Mouse (Mus musculus) heart, embryonic 12.5 days (tissue): ENCODE measurements around the gene Uqcrfs1. TPM values are rescaled to one million over a fixed set of nuclear protein-coding genes. Genes with fewer than 3 reads are reported as not detected.

Source experiments
- ATAC-seq: fragments of 200-750 bp; cut with Nextera tagmentation; 2 replicates; pipeline ENCODE4 v1.8.0; 2017; ENCODE audit warnings: moderate TSS enrichment, moderate library complexity; ENCODE audit not compliant: insufficient number of reproducible peaks, low FRiP score
- H3K27ac ChIP-seq: fragments of 300-500 bp; sonication (generic); 2 replicates; pipeline ENCODE4 v1.5.1; 2016; ENCODE audit warnings: mild to moderate bottlenecking, moderate library complexity; ENCODE audit not compliant: poor library complexity, severe bottlenecking
- H3K27me3 ChIP-seq: fragments of 300-500 bp; sonication (generic); replicated peaks from 2 replicates; pipeline ENCODE4 v1.6.1; 2016; ENCODE audit warnings: mild to moderate bottlenecking, moderate library complexity
- H3K36me3 ChIP-seq: fragments of 300-500 bp; sonication (generic); 2 replicates; pipeline ENCODE4 v1.6.1; 2016; ENCODE audit warnings: mild to moderate bottlenecking, moderate library complexity
- H3K4me1 ChIP-seq: fragments of 300-500 bp; sonication (generic); replicated peaks from 2 replicates; pipeline ENCODE4 v1.6.1; 2016; ENCODE audit warnings: mild to moderate bottlenecking
- H3K4me2 ChIP-seq: fragments of 300-500 bp; sonication (generic); 2 replicates; pipeline ENCODE4 v1.6.1; 2016; ENCODE audit warnings: mild to moderate bottlenecking, moderate library complexity
- H3K4me3 ChIP-seq: fragments of 300-500 bp; sonication (generic); 2 replicates; pipeline ENCODE4 v1.5.1; 2016; ENCODE audit warnings: mild to moderate bottlenecking
- H3K9ac ChIP-seq: fragments of 300-500 bp; sonication (generic); 2 replicates; pipeline ENCODE4 v1.6.1; 2016; ENCODE audit warnings: mild to moderate bottlenecking, moderate library complexity
- H3K9me3 ChIP-seq: fragments of 300-500 bp; sonication (generic); replicated peaks from 2 replicates; pipeline ENCODE4 v1.6.1; 2016; ENCODE audit warnings: mild to moderate bottlenecking, moderate library complexity
- WGBS: fragments of 180-500 bp; shearing (Covaris S2); methylation state at CpG from one replicate; pipeline ENCODE4 v1.1.7; 2016; 5-methylcytosine and 5-hydroxymethylcytosine counted together
- polyA plus RNA-seq: library from polyadenylated mRNA; unstranded; fragments of >200 nt; fragmentation: Nextera tagmentation; extraction: Ambion mirVana; gene quantifications from 2 replicates; pipeline ENCODE4 v1.2.1, GENCODE M21; 2016

The Uqcrfs1 gene
- polyA plus RNA-seq, result 501 and 526 TPM in 2 replicates

- Histone ChIP-seq H3K9me3 (no peaks in the 10 kb centered on the region), H3K9ac (peak within 1 kb of the TSS; percentile 100), H3K4me1 (peaks cover 13% of the 10 kb centered on the region), H3K36me3 (peaks cover 7% of the 10 kb centered on the region), H3K27ac (peak within 1 kb of the TSS; percentile 92), H3K4me3 (peak within 1 kb of the TSS; percentile 99), H3K27me3 (no peaks in the 10 kb centered on the region), H3K4me2 (peak within 1 kb of the TSS; percentile 71)
- ATAC-seq, result peak; percentile 99
- under 1% methylated on average over 82 of the region's 82 CpGs for WGBS
These were observed at the start of gene Uqcrfs1 for GRCm38 (mm10) chr13:30544856-30545604. Gene Uqcrfs1, minus strand, starts transcription at chr13:30545362.

GRCm38 (mm10) chr13:30585786-30586185, 40.6 kb upstream of the Uqcrfs1 start:
- ATAC-seq, result no peak
- H3K4me2 ChIP-seq, result no peak overlapping the region
- no peaks in the 10 kb centered on the region for H3K9me3 ChIP-seq
- H3K4me1 ChIP-seq, result no peaks in the 10 kb centered on the region
- H3K27ac ChIP-seq, result no peak overlapping the region
- H3K4me3 ChIP-seq, result no peak overlapping the region
- H3K36me3 ChIP-seq, result no peaks in the 10 kb centered on the region
- no peaks in the 10 kb centered on the region for H3K27me3 ChIP-seq
- 87% methylated on average over 3 of the region's 3 CpGs for WGBS
- H3K9ac ChIP-seq, result no peak overlapping the region

GRCm38 (mm10) chr13:30582541-30582940, 37.4 kb upstream of the Uqcrfs1 start:
- WGBS, result 77% methylated on average over 2 of the region's 2 CpGs
- ATAC-seq, result no peak
- no peaks in the 10 kb centered on the region for H3K27me3 ChIP-seq
- no peaks in the 10 kb centered on the region for H3K9me3 ChIP-seq
- H3K27ac ChIP-seq, result no peak overlapping the region
- no peak overlapping the region for H3K4me2 ChIP-seq
- no peaks in the 10 kb centered on the region for H3K4me1 ChIP-seq
- no peaks in the 10 kb centered on the region for H3K36me3 ChIP-seq
- H3K9ac ChIP-seq, result no peak overlapping the region
- no peak overlapping the region for H3K4me3 ChIP-seq

GRCm38 (mm10) chr13:30578806-30579205, 33.6 kb upstream of the Uqcrfs1 start:
- Histone ChIP-seq H3K9me3 (no peaks in the 10 kb centered on the region), H3K27ac (no peak overlapping the region), H3K36me3 (no peaks in the 10 kb centered on the region), H3K4me2 (no peak overlapping the region), H3K9ac (no peak overlapping the region), H3K4me1 (no peaks in the 10 kb centered on the region), H3K27me3 (no peaks in the 10 kb centered on the region), H3K4me3 (no peak overlapping the region)
- WGBS, result 53% methylated on average over 2 of the region's 2 CpGs
- no peak for ATAC-seq

- no peaks in the 10 kb centered on the region for H3K27me3 ChIP-seq
- H3K9ac ChIP-seq, result no peak overlapping the region
- no peak for ATAC-seq
- no peaks in the 10 kb centered on the region for H3K4me1 ChIP-seq
- H3K9me3 ChIP-seq, result no peaks in the 10 kb centered on the region
- 57% methylated on average over 2 of the region's 2 CpGs for WGBS
- no peak overlapping the region for H3K4me2 ChIP-seq
- H3K36me3 ChIP-seq, result no peaks in the 10 kb centered on the region
- H3K4me3 ChIP-seq, result no peak overlapping the region
- H3K27ac ChIP-seq, result no peak overlapping the region
These were observed 31.7 kb upstream of the Uqcrfs1 start for GRCm38 (mm10) chr13:30576819-30577218.

GRCm38 (mm10) chr13:30572971-30573370, 27.8 kb upstream of the Uqcrfs1 start:
- Histone ChIP-seq H3K4me3 (no peak overlapping the region), H3K27me3 (no peaks in the 10 kb centered on the region), H3K36me3 (no peaks in the 10 kb centered on the region), H3K9me3 (no peaks in the 10 kb centered on the region), H3K27ac (no peak overlapping the region), H3K4me2 (no peak overlapping the region), H3K9ac (no peak overlapping the region), H3K4me1 (no peaks in the 10 kb centered on the region)
- 72% methylated on average over 4 of the region's 4 CpGs for WGBS
- ATAC-seq, result no peak

GRCm38 (mm10) chr13:30570182-30570581, 25.0 kb upstream of the Uqcrfs1 start:
- H3K36me3 ChIP-seq, result no peaks in the 10 kb centered on the region

GRCm38 (mm10) chr13:30567571-30567970, 22.4 kb upstream of the Uqcrfs1 start:
- H3K27me3 ChIP-seq, result 0 out of 2 replicates have a peak, but pooled peaks cover 4% of the 10 kb centered on the region
- H3K36me3 ChIP-seq, result no peaks in the 10 kb centered on the region
- H3K4me3 ChIP-seq, result no peak overlapping the region
- H3K27ac ChIP-seq, result no peak overlapping the region
- ATAC-seq, result no peak
- H3K9me3 ChIP-seq, result no peaks in the 10 kb centered on the region
- H3K9ac ChIP-seq, result no peak overlapping the region
- no peaks in the 10 kb centered on the region for H3K4me1 ChIP-seq
- H3K4me2 ChIP-seq, result no peak overlapping the region
- 81% methylated on average over 7 of the region's 7 CpGs for WGBS

More at GRCm38 (mm10) chr13:30570182-30570581, 25.0 kb upstream of the Uqcrfs1 start:
- no peaks in the 10 kb centered on the region for H3K4me1 ChIP-seq
- ATAC-seq, result no peak
- H3K4me2 ChIP-seq, result no peak overlapping the region
- 75% methylated on average over 1 of the region's 1 CpGs for WGBS
- no peak overlapping the region for H3K4me3 ChIP-seq
- no peak overlapping the region for H3K9ac ChIP-seq
- H3K27me3 ChIP-seq, result 0 out of 2 replicates have a peak, but pooled peaks cover 4% of the 10 kb centered on the region
- H3K9me3 ChIP-seq, result no peaks in the 10 kb centered on the region
- H3K27ac ChIP-seq, result no peak overlapping the region

- no peaks in the 10 kb centered on the region for H3K4me1 ChIP-seq
- no peak overlapping the region for H3K4me2 ChIP-seq
- H3K27ac ChIP-seq, result no peak overlapping the region
- no peak overlapping the region for H3K9ac ChIP-seq
- 0 out of 2 replicates have a peak, but pooled peaks cover 4% of the 10 kb centered on the region for H3K27me3 ChIP-seq
- ATAC-seq, result no peak
- WGBS, result 48% methylated on average over 8 of the region's 8 CpGs
- H3K9me3 ChIP-seq, result no peaks in the 10 kb centered on the region
- no peak overlapping the region for H3K4me3 ChIP-seq
- H3K36me3 ChIP-seq, result no peaks in the 10 kb centered on the region
These were observed 21.6 kb upstream of the Uqcrfs1 start for GRCm38 (mm10) chr13:30566767-30567166.

- no peak for ATAC-seq
- H3K4me3 ChIP-seq, result no peak overlapping the region
- WGBS, result 68% methylated on average over 1 of the region's 1 CpGs
These were observed 15.4 kb upstream of the Uqcrfs1 start for GRCm38 (mm10) chr13:30560603-30561002.

GRCm38 (mm10) chr13:30560052-30560451, 14.9 kb upstream of the Uqcrfs1 start:
- H3K4me3 ChIP-seq, result no peak overlapping the region
- 0 out of 2 replicates have a peak, but pooled peaks cover 2% of the 10 kb centered on the region for H3K27me3 ChIP-seq
- H3K36me3 ChIP-seq, result no peaks in the 10 kb centered on the region
- 81% methylated on average over 5 of the region's 5 CpGs for WGBS
- no peak overlapping the region for H3K4me2 ChIP-seq
- H3K9me3 ChIP-seq, result no peaks in the 10 kb centered on the region
- no peak overlapping the region for H3K9ac ChIP-seq
- ATAC-seq, result no peak
- H3K27ac ChIP-seq, result no peak overlapping the region
- H3K4me1 ChIP-seq, result no peaks in the 10 kb centered on the region

More at GRCm38 (mm10) chr13:30560603-30561002, 15.4 kb upstream of the Uqcrfs1 start:
- Histone ChIP-seq H3K9ac (no peak overlapping the region), H3K9me3 (no peaks in the 10 kb centered on the region), H3K4me1 (no peaks in the 10 kb centered on the region), H3K36me3 (no peaks in the 10 kb centered on the region), H3K27me3 (0 out of 2 replicates have a peak, but pooled peaks cover 2% of the 10 kb centered on the region), H3K27ac (no peak overlapping the region), H3K4me2 (no peak overlapping the region)
